Mouse (Mus musculus): ENCODE results near the gene Slc39a5. TPM values are rescaled to one million over a fixed set of nuclear protein-coding genes. Genes with fewer than 3 reads are reported as not detected.
A peak's percentile ranks its signal among the peaks of the same experiment; 100 is the strongest.

The Slc39a5 gene
- polyA plus RNA-seq, 1 experiment from 2014 or later, result 0.21 TPM

GRCm38 (mm10) chr10:128429052-128429451 lies 28.0 kb upstream of the Slc39a5 start:
- no peak overlapping the region for H3K4me3 ChIP-seq
- H3K9me3 ChIP-seq (replicated peaks), result no peaks in the 10 kb centered on the region
- H3K27ac ChIP-seq, result no peak overlapping the region
- H3K4me1 ChIP-seq, result peaks cover 7% of the 10 kb centered on the region; the same call in 1 of the 2 replicates
- peaks cover 90% of the 10 kb centered on the region for H3K36me3 ChIP-seq
- WGBS, result 93% methylated on average over 5 of the region's 5 CpGs
- no peak for DNase-seq (ENCODE audit: low spot score)
- no peaks in the 10 kb centered on the region for H3K27me3 ChIP-seq (ENCODE audit: low read depth, poor library complexity, severe bottlenecking)

DNA sequence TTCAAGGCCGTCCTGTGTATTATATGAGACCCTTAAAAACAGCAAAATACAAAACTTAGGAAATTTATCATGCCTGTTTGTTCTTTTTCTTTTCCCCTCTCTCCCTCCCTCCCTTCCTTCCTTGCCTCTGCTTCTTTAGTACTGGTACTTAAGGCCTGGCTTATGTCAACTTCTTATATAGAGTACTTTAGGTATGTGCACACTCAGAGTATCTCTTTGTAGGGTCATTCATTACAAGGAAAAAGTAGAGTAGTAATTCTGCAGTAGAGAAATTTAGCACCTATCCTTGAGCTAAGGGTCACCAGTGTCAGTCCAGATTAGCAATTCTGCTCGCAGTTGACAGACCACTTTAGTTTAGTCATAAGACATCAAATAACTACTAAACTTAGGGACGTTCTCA lies 24.2 kb upstream of the Slc39a5 start:
- 85% methylated on average over 3 of the region's 3 CpGs for WGBS
- no peak for DNase-seq (ENCODE audit: low spot score)
- Histone ChIP-seq H3K4me3 (no peak overlapping the region), H3K9me3 (replicated peaks) (no peaks in the 10 kb centered on the region), H3K36me3 (peaks cover 93% of the 10 kb centered on the region), H3K27ac (no peak overlapping the region), H3K4me1 (peaks cover 7% of the 10 kb centered on the region; the same call in 1 of the 2 replicates), H3K27me3 (ENCODE audit: low read depth, poor library complexity, severe bottlenecking) (no peaks in the 10 kb centered on the region)

GRCm38 (mm10) chr10:128424604-128425003 lies 23.6 kb upstream of the Slc39a5 start:
- Histone ChIP-seq H3K4me3 (no peak overlapping the region), H3K27ac (0 out of 2 replicates have a peak overlapping the region, but pooled peaks have one; percentile 25), H3K27me3 (ENCODE audit: low read depth, poor library complexity, severe bottlenecking) (no peaks in the 10 kb centered on the region), H3K4me1 (peaks cover 7% of the 10 kb centered on the region; the same call in 1 of the 2 replicates), H3K9me3 (replicated peaks) (no peaks in the 10 kb centered on the region), H3K36me3 (peaks cover 93% of the 10 kb centered on the region)
- DNase-seq (ENCODE audit: low spot score), result no peak
- WGBS, result 55% methylated on average over 7 of the region's 7 CpGs

- DNase-seq (ENCODE audit: low spot score), result no peak
- H3K36me3 ChIP-seq, result peaks cover 95% of the 10 kb centered on the region
- no peaks in the 10 kb centered on the region for H3K9me3 ChIP-seq (replicated peaks)
Measured at GRCm38 (mm10) chr10:128422426-128422825, 21.4 kb upstream of the Slc39a5 start.

DNA sequence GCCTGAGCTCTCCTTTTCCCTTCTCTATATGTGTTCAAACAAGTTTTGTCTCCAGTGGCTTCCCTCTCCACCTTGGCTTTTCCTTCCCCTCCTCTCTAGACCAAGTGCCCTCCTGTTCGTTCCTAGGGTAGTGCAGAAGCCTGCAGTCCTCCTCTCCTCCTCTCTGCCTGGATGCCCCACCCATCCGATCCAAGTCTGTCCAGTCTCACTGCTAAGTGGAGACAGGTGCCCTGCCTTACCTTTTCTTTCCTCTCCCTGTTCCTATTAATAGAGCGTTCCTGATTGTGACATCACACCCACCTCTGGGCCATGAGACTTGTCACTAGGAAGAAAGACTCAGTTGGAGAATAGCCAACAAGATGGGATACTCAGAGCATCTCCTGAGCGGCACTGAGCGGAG lies 13.8 kb upstream of the Slc39a5 start:
- no peak for DNase-seq (ENCODE audit: low spot score)
- Histone ChIP-seq H3K27ac (no peak overlapping the region), H3K36me3 (peaks cover 65% of the 10 kb centered on the region), H3K9me3 (replicated peaks) (no peaks in the 10 kb centered on the region), H3K27me3 (ENCODE audit: low read depth, poor library complexity, severe bottlenecking) (no peaks in the 10 kb centered on the region), H3K4me1 (peaks cover 29% of the 10 kb centered on the region), H3K4me3 (no peak overlapping the region)
- 94% methylated on average over 5 of the region's 5 CpGs for WGBS

More at GRCm38 (mm10) chr10:128422426-128422825, 21.4 kb upstream of the Slc39a5 start:
- WGBS, result 71% methylated on average over 5 of the region's 5 CpGs
- H3K4me1 ChIP-seq, result peaks cover 7% of the 10 kb centered on the region; the same call in 1 of the 2 replicates
- no peaks in the 10 kb centered on the region for H3K27me3 ChIP-seq (ENCODE audit: low read depth, poor library complexity, severe bottlenecking)
- no peak overlapping the region for H3K27ac ChIP-seq
- no peak overlapping the region for H3K4me3 ChIP-seq

DNA sequence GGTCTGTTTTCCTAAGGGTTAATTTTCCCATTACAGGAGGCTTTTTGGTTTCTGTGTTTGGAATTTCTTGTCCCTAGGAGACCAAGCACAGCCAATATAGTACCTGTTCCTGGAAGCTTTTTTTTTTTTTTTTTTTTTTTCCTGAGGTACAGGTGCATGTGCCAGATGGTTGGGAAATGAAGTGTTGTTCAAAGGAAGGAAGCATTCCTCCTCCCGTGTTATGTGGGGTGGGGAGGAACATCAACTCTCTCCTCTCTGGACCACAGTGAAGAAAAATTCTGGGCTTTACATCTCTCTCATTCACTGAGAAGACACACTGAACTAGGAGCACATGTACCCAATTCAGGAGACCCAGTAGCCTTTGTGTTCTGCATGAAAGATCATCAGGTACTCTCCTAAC lies 12.0 kb upstream of the Slc39a5 start:
- no peaks in the 10 kb centered on the region for H3K27me3 ChIP-seq (ENCODE audit: low read depth, poor library complexity, severe bottlenecking)
- H3K36me3 ChIP-seq, result peaks cover 52% of the 10 kb centered on the region
- H3K9me3 ChIP-seq (replicated peaks), result no peaks in the 10 kb centered on the region
- H3K27ac ChIP-seq, result no peak overlapping the region
- peaks cover 41% of the 10 kb centered on the region for H3K4me1 ChIP-seq
- WGBS, result 70% methylated on average over 1 of the region's 1 CpGs
- peak overlapping the region; percentile 80; the same call in 1 of the 2 replicates for H3K4me3 ChIP-seq
- DNase-seq (ENCODE audit: low spot score), result no peak

DNA sequence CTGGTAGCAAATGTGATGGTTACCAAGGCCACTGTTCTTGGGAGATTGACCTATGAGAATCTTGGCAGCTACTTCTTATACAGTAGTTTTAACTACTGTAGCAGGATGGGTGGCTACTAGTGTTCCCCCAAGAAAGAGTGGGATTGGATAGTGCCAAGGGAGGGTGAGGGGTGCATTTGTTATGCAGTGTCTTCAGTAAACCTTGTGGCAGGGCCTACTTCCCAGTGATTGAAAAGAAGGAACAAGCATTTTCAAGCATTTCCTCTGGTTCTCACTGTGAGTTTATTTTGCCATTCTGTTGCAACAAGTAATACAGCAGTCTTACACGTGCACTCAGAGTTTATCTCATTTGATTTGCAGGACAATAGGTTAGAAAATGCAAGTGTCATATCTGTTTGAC lies 11.5 kb upstream of the Slc39a5 start:
- no peaks in the 10 kb centered on the region for H3K9me3 ChIP-seq (replicated peaks)
- H3K36me3 ChIP-seq, result peaks cover 52% of the 10 kb centered on the region
- peaks cover 44% of the 10 kb centered on the region for H3K4me1 ChIP-seq
- H3K4me3 ChIP-seq, result peak overlapping the region; percentile 80
- 80% methylated on average over 1 of the region's 1 CpGs for WGBS
- no peaks in the 10 kb centered on the region for H3K27me3 ChIP-seq (ENCODE audit: low read depth, poor library complexity, severe bottlenecking)
- peak overlapping the region; percentile 94; the same call in 1 of the 2 replicates for H3K27ac ChIP-seq
- no peak for DNase-seq (ENCODE audit: low spot score)

DNA sequence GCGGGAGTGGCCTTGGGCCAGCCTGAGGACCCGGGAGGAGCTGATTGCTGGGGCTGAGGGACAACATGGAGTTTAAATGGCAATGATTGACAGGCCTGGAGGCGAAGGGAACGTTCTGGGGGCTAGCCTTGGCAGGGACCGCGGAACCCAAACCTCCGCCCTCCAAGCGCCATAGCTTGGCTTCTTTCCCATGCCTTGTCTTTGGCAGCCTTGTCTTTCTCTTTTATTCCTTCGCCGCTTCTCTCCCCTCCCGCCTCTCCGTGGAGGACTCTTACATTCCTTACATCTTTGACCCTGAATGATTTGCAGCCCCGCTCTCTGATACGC lies 11.0 kb upstream of the Slc39a5 start:
- H3K4me1 ChIP-seq, result peaks cover 44% of the 10 kb centered on the region
- WGBS, result 3% methylated on average over 14 of the region's 14 CpGs
- no peaks in the 10 kb centered on the region for H3K9me3 ChIP-seq (replicated peaks)
- H3K4me3 ChIP-seq, result peak overlapping the region; percentile 80
- no peaks in the 10 kb centered on the region for H3K27me3 ChIP-seq (ENCODE audit: low read depth, poor library complexity, severe bottlenecking)
- peaks cover 50% of the 10 kb centered on the region for H3K36me3 ChIP-seq
- DNase-seq (ENCODE audit: low spot score), result no peak
- H3K27ac ChIP-seq, result peak overlapping the region; percentile 94

DNA sequence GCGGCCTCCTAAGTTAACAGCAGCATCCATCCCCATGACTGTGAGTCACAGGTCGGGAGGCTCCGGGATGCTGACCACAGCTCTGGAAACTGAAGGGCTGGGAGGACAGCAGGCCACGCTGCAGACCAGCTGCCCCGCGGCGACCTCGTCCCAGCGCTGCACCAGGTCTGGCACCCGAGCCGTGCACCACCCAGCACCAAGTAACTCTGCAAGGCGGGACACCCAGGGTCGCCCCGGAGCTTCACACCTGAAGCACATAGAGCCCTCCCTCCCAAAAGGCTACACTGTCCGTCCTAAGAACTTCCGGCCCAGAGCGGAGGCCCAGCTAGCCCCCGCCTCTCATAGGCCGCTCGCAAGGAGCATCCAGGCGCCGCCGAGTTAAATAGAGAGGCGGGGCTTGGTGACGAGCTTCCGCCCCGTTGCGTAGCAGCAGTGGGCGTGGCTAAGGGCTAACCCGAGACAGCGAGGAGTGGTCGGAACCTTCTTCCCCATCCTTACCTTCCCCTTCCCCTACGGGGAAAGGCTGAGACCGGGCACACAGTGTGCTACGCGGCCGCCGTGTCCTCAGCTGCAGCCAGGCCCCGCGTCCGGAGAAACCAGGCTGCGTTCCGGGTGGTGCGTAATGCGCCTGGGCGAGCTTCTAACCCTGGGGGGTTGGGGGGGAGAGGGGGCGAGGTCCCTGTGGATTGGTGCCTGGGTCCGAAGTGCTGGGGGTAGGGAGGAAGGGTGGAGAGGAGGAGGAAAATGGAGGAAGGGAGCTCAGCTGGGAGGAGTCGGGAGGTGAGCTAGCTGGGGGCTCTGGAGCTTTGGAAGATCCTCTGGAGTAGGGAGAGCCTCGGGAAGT lies 10.4 kb upstream of the Slc39a5 start, which contains the start of the genes Nabp2 and Rnf41:
Gene Nabp2 (minus strand): TSS at position 282 of the 844 bp plus-strand sequence.
Gene Rnf41 (plus strand): TSS at position 447 of the 844 bp plus-strand sequence.
- under 1% methylated on average over 50 of the region's 50 CpGs for WGBS
- H3K9me3 ChIP-seq (replicated peaks), result no peaks in the 10 kb centered on the region
- DNase-seq (ENCODE audit: low spot score), result peak; percentile 99
- no peaks in the 10 kb centered on the region for H3K27me3 ChIP-seq (ENCODE audit: low read depth, poor library complexity, severe bottlenecking)
- peak within 1 kb of the TSS; percentile 94 for H3K27ac ChIP-seq
- peaks cover 50% of the 10 kb centered on the region for H3K36me3 ChIP-seq
- peaks cover 44% of the 10 kb centered on the region for H3K4me1 ChIP-seq
- H3K4me3 ChIP-seq, result peak within 1 kb of the TSS; percentile 80

DNA sequence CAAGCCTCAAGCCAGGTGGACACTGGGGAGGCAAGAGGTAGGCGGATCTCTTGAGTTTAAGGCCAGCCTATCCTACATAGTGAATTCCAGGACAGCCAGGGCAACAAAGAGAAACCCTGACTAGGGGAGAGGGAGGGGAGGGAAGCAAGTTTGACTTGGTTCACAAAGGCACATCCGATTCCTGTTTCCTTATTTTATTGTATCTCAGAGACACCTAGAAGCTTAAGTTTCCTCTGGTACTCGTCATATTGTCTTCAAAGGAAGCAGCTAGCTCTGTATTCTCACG lies 9.5 kb upstream of the Slc39a5 start:
- Histone ChIP-seq H3K4me3 (peak overlapping the region; percentile 80), H3K9me3 (replicated peaks) (no peaks in the 10 kb centered on the region), H3K36me3 (peaks cover 50% of the 10 kb centered on the region), H3K4me1 (peaks cover 44% of the 10 kb centered on the region), H3K27ac (peak overlapping the region; percentile 94), H3K27me3 (ENCODE audit: low read depth, poor library complexity, severe bottlenecking) (no peaks in the 10 kb centered on the region)
- DNase-seq (ENCODE audit: low spot score), result no peak
- 27% methylated on average over 4 of the region's 4 CpGs for WGBS

GRCm38 (mm10) chr10:128409692-128410559 lies 8.9 kb upstream of the Slc39a5 start:
- H3K27ac ChIP-seq, result peak overlapping the region; percentile 94
- peaks cover 48% of the 10 kb centered on the region for H3K36me3 ChIP-seq
- no peaks in the 10 kb centered on the region for H3K9me3 ChIP-seq (replicated peaks)
- peak; percentile 97 for DNase-seq (ENCODE audit: low spot score)
- no peaks in the 10 kb centered on the region for H3K27me3 ChIP-seq (ENCODE audit: low read depth, poor library complexity, severe bottlenecking)
- peaks cover 44% of the 10 kb centered on the region for H3K4me1 ChIP-seq
- peak overlapping the region; percentile 80 for H3K4me3 ChIP-seq
- WGBS, result 7% methylated on average over 36 of the region's 36 CpGs

DNA sequence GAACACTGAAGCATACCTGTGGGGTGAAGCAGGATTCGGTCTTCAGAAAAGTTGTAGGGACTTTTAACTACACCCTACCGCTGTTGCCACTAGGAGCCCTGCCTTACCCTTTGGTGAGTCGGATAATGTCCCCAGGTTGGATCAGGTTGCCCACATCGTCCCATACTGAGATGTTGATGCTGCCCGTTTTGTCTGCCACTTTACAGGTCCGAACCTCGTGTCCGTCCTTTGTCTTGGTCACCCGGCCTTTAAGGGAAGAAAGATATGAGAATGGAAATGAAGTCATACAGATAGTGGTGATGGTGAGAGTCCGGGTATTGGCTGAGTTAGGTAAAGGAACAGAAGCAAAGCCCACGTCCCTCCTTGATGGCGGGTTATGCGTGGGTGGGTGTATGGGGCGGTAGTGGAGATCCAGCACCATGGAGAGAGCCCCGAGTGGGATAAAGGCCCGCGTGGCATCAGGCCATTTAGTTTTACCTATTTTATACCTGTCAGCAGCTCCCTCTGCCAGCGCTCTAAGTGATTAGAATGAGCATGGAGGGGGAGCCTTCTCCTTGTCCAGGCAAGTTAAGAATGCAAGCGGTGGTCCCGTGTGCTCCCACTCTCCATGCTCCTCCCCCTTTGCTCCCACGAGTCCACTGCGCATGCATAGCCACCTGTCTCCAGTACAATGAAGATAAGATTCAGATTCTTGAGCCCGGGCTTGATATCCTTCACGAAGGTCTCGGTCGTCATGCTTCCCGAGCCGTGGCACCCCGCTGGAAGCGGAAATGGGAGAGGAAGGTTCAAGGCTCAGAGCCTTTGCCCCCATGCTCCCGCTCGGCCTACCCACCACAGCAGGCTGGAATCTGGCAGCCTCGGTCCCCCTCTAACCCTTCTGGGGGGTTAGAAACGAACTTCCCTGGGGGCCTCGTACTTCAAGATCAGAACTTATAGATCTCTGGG lies 7.8 kb upstream of the Slc39a5 start:
- Histone ChIP-seq H3K27ac (peak overlapping the region; percentile 94), H3K4me1 (peaks cover 44% of the 10 kb centered on the region), H3K27me3 (ENCODE audit: low read depth, poor library complexity, severe bottlenecking) (no peaks in the 10 kb centered on the region), H3K9me3 (replicated peaks) (no peaks in the 10 kb centered on the region), H3K4me3 (peak overlapping the region; percentile 80), H3K36me3 (peaks cover 43% of the 10 kb centered on the region)
- peak; percentile 66 for DNase-seq (ENCODE audit: low spot score)
- 22% methylated on average over 35 of the region's 35 CpGs for whole genome bisulfite sequencing
